ENCODE assay signal across 22 mouse cellular contexts in the genomic region with DNA sequence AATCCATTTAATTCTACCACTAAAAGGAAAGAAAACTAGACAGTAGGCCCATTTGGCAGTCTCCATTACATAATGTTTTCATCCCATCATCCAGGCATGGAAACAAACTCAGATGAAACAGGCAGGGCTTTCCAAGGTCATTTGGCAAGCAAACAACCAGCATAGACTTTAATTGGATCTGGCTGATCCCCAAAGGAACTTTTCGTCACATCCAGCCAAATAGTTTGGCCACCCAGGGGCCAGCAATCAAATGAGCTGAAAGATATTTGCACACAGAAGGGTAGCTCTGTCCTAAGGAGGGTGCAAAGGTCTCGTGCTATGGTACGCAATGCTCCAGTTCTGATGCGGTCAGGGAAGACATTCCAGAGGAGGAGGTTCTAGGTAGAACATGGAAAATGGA. TPM values are rescaled to one million over a fixed set of nuclear protein-coding genes. Genes with fewer than 3 reads are reported as not detected.
DNase-seq lines count a peak whose midpoint lies in the region; ATAC-seq and TF ChIP-seq lines count a peak whose summit lies in the region.
"Had no signal": no experiment of that assay in that cellular context is flagged by ENCODE, and none has a peak within 500 bp of the region (broad histone marks: within the 10 kb centered on the region; RNA-seq: fewer than 3 reads in every experiment).

No protein-coding gene starts in this region.

- no peak for TF ChIP-seq CTCF in layer of hippocampus, adult 2 months (conservative IDR thresholded peaks at IDR 0.05)

- no peak overlapping the region for H3K27ac ChIP-seq in layer of hippocampus, adult 2 months
- H3K27ac ChIP-seq: embryonic facial prominence, embryonic 12.5 days; hindbrain, embryonic 15.5 days; limb, embryonic 12.5 days; neural tube, embryonic 12.5 days; stomach, embryonic 15.5 days had no signal

- no peak for DNase-seq in frontal cortex, postnatal 25 days (ENCODE audit: low spot score in 2 of 2)
- DNase-seq in layer of hippocampus, adult 2 months (ENCODE audit: low spot score in 2 of 2): peak; percentile 23 to 31
- no peak for DNase-seq in layer of hippocampus, adult 9-11 months
- peak; percentile 14 for DNase-seq in right cerebral cortex, adult 18-20 months
- no peak for DNase-seq in right cerebral cortex, postnatal 4 days
- DNase-seq in testis, postnatal 14 days (ENCODE audit: low spot score): peak; percentile 61
- DNase-seq in urinary bladder, postnatal 14 days (ENCODE audit: low spot score): no peak
- DNase-seq: cerebellum, adult 2 months; lung, adult 18-20 months; spleen, adult 18-20 months; thymus, postnatal 4 days had no signal

- H3K4me3 ChIP-seq in layer of hippocampus, adult 2 months: no peak overlapping the region
- H3K4me3 ChIP-seq: embryonic facial prominence, embryonic 12.5 days; hindbrain, embryonic 15.5 days; limb, embryonic 12.5 days; megakaryocyte, embryonic 14.5 days; neural tube, embryonic 12.5 days; stomach, embryonic 15.5 days had no signal

- ATAC-seq in frontal cortex, adult (ENCODE audit: low TSS enrichment): 0 out of 2 replicates have a peak, but pooled peaks have one; percentile 31
- ATAC-seq: Patski had no signal

RNA-seq across cellular contexts. Expression of gene Prkag3, which starts 1.7 kb away (rescaled TPM):
- not detected for total RNA-seq in layer of hippocampus, adult 2 months (2021)
- total RNA-seq: common myeloid progenitor, adult 5-6 weeks; granulocyte monocyte progenitor cell, adult 5-6 weeks had no signal

RNA-seq across cellular contexts. Expression of gene Wnt6, which starts 21.0 kb away (rescaled TPM):
- total RNA-seq in layer of hippocampus, adult 2 months (2021): 1 to 10 TPM in 1 of 2 experiments, under 1 TPM in 1; 0.79 to 1.1 TPM
- total RNA-seq: common myeloid progenitor, adult 5-6 weeks had no signal

RNA-seq across cellular contexts. Expression of gene Cyp27a1, which starts 37.3 kb away (rescaled TPM):
- total RNA-seq in layer of hippocampus, adult 2 months (2021): 1 to 10 TPM; 2.7 to 3.1 TPM

RNA-seq across cellular contexts. Expression of gene Wnt10a, which starts 40.6 kb away (rescaled TPM):
- total RNA-seq in layer of hippocampus, adult 2 months (2021): 1 to 10 TPM; 2.5 to 3.3 TPM
- total RNA-seq: common myeloid progenitor, adult 5-6 weeks; granulocyte monocyte progenitor cell, adult 5-6 weeks; heart, postnatal 10 days had no signal

Comparison
In these comparisons a context has a peak if more than half of its experiments do, and no peak if none do; other contexts are left out.
1. DNase-seq: peak in layer of hippocampus, adult 2 months (2 of 2), right cerebral cortex, adult 18-20 months (single experiment) and testis, postnatal 14 days (single experiment); none in frontal cortex, postnatal 25 days (0 of 2), layer of hippocampus, adult 9-11 months (single experiment), right cerebral cortex, postnatal 4 days (single experiment) and urinary bladder, postnatal 14 days (single experiment).